Mouse (Mus musculus): ENCODE data around the gene Tmem100.

The Tmem100 gene

DNA sequence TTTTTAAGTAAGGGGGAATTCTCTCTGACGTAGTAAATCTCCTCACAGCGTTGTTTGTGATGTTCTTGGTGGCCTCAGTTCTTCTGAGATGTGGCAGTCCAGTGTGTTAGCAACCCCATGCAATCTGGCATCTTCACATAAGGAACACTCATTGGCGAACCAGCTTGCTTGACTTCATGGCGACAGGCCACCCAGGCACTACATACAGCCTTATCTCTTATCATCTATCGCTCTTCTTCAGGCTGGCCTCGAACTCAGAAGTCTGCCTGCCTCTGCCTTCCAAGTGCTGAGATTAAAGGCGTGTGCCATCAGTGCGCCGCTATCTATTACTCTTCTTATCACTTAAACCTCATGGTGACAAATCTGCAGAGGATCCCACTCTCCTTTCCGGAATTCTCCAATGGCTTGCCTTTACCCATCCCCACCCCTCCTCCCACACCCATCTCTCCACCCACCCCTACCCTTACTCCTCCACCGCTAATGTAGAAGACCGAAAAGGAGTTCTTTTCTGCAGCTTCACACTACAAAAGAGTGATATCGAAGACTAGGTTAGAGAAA, at the start of gene Tmem100:
TSS of gene Tmem100 (plus strand) at position 508 of the 558 bp plus-strand sequence.
- no peak for DNase-seq (ENCODE audit: low spot score)

DNA sequence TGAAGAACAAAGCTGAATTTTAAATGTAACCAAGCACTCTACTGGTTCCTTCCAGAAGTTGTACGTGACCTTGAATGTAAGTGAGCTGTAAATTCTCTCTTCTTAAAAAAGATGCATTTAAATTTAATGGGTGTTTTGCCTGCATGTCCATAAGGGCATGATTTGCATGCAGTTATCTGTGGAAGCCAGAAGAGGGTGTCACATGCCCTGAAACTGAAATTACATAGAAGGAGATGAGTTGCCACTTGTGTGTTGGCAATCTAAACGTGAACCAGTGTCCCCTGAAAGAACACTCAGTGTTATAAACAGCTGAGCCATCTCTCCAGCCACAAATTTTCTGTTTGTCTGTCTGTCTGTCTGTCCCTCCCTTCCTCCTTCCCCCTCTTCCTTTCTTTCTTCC, 47.2 kb upstream of the Tmem100 start:
- no peak for DNase-seq (ENCODE audit: low spot score)

DNA sequence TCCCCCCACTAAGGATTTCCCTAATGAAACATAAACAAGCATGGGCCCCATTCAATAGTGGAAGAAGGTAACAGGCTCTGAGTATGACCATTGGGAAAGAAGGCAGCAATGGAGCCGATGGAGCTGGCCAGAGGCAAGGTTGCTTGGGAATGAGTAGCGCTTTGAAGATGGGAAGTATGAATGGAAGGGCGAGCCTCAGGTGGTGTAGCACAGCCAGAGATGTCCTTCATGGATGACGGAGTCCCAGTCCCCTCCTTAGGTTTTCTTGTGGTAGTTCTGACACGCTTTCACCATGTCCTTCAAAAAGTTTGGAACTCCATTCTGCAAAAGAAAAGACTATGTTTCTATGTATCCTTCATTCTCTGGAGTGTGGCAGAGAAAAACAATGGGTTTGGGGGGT, 45.7 kb upstream of the Tmem100 start:
- no peak for DNase-seq (ENCODE audit: low spot score)

DNA sequence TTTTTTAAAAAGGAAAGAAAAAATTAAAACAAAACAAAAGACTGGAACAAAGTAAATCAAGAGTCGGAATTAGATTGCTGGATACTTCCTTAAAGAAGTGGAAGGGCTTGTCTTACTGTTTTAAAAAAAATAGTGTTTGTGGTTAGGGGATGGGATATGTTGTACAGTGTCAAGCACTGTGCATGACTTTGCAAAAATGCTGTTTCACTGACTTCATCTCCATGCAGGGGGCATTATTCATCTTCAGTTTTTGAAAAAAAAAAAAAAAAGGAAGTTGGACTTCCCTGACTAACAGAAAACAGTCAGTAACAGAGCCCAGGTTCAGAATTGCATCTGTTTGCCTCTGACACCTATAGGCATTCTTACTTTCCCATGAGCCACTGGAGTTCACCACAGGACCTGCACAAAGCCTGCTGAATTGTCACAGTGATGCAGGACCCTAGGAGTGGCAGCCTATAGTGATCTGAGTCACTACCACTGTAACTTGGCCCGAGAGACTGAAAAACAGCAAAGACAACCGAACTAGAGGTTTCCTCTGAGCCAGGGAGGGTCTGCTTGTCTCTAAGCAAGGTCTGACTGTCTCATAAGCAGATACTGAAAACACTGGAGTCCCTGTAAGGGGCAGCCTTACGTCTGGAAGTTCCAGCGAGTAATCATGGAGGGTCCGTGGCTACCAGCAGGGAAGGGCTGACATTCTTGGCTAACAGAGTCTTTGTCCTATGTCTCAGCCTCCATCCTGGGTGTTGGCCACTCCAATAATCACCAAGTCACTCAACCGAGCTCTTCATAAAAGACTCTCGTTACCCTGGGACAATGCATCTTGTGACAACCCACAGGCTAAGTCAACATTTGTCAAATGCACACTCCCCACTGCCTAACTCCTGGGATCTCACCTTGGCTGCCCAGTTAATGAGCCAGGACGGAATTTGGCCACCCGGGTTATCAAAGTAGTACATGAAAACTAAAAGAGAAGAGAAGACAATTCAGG, 44.7 kb upstream of the Tmem100 start:
- DNase-seq (ENCODE audit: low spot score), result no peak

DNA sequence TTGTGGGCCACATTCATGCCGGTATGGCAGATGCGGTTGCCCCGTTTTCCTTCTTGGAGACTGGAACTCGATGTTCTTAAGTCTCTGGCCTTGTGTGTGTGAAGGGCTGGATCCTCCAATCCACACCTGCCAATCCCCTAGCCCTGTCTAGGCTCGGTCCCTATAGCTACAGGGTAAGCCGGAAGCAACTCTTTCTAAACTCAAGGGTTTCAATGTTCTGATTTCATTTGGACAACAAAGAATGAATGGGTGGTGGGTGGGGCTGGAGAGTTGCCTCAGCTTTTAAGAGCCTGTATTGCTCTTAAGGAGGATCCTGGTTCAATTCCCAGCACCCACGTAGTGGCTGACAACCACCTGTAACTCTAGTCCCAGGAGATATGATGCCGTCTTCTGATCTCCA, 43.6 kb upstream of the Tmem100 start:
- DNase-seq (ENCODE audit: low spot score), result no peak

DNA sequence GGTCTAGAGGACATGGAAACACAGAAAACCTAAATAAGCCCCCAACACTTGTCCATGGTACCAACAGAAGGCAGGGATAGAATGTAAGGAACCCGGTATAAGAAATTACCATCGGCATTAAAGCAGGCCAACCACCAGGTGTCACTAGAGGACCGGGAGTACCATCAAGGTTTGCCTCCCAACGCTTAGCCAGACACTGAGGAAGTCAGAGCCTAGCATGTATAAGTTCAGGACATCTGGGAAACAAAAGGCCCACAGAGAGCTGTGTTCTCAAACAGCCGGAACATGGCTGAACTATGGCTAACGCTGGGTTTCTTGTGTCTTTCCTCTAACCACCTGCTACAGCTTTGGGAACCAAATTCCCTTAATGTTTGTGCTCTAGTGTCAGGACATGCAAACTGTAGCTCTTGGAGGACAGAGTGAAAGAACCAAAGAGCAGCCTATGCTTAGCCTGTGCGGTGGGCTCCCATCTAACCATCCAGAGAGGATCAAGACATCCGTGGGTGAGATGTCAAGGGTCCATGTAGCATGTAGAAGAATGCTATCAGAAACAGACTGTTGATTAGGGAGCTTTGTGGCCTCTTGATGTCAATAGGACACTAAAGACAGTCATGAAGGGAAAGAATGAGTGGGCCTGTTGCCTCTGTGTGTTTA, 41.1 kb upstream of the Tmem100 start:
- no peak for DNase-seq (ENCODE audit: low spot score)

DNA sequence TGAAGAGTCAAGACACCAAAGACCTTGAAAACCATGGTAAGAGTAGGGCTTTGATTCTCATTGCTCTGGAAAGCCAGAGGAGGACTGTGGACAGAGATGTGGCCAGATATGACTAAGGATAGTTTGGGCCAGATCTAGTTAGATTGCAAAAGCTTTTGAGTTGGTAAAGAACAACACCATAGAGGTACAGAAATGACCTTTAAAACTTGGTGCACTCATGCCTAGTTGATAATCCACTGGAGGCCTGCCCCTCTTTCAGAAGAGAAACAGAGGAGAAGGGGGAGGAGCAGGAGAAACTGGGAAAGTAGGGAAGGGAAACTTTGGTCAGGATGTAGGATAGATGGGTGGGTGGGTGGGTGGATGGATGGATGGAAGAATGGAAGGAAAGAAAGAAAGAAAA, 38.5 kb upstream of the Tmem100 start:
- DNase-seq (ENCODE audit: low spot score), result no peak

DNA sequence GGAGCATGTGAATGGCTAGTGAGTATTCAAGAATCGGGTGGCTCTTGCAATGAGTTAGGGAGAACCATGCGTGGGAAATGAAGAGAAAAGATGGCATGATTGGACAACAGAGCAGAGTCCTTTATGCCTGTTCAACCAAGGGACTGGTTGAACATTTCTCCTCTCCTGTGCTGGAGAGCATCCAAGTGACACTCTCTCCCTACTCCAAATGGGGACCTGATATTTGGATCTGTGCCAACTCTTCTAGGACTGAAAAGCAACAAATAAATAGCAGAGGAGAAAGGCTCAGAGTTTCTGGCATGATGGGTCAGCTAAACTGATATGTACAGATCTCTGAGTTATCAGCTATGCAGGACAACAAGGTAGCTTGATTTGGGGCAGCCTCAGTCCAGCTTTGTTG, 35.4 kb upstream of the Tmem100 start:
- no peak for DNase-seq (ENCODE audit: low spot score)

DNA sequence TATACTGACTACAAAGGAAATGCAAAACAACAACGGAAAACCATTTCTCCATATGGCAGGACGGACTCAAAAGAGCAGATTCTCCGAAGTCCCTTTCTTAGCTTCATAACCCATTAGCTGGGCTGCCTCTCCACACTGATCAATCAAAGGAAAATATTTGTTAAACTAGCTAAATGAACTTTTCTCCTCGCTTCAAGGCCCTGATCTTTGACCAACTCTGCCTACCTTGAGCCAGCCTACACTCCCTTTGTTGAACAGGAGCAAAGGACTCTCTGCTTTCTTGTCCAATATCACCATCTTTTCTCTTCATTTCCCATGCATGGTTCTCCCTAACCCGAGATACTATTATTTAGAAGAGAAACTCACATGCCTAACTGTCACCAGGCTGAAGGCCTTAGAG, 34.6 kb upstream of the Tmem100 start:
- no peak for DNase-seq (ENCODE audit: low spot score)

DNA sequence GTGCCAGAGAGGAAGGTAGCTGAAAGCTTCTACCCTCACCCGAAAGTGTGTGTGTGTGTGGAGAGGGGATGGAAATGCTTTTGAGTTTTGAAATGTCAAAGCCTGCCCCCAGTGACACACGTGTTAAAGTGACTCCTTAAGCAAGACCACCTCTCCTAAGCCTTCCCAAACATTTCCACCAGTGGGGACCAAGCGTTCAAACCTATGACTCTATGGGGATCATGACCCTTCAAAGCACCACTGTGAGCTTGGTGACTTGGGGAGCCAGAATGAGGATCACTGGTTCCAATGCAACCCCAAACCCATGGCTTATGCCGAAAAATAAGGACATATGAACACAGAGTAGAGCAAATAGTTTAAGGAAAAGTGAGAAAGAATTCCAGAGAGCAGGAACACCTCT, 33.7 kb upstream of the Tmem100 start:
- no peak for DNase-seq (ENCODE audit: low spot score)

DNA sequence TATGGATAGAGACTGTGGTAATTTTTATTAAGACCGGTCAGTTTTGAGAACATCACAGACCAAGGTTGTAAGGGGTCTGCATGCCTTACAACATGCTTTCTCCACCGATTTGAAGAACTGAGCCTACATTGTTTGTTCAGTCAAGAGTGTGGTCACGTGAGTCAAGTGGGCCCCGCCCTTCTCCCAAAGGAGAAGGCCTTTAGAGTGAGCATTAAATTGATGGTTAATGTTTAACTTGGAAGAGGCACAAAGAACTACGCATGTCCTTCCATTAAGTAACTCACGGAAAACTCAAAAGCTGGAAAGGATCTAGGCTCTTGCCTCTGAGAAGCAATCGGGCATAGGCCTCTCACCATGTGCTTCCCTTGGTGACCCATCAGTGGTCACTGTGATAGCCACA, 33.3 kb upstream of the Tmem100 start:
- DNase-seq (ENCODE audit: low spot score), result no peak

DNA sequence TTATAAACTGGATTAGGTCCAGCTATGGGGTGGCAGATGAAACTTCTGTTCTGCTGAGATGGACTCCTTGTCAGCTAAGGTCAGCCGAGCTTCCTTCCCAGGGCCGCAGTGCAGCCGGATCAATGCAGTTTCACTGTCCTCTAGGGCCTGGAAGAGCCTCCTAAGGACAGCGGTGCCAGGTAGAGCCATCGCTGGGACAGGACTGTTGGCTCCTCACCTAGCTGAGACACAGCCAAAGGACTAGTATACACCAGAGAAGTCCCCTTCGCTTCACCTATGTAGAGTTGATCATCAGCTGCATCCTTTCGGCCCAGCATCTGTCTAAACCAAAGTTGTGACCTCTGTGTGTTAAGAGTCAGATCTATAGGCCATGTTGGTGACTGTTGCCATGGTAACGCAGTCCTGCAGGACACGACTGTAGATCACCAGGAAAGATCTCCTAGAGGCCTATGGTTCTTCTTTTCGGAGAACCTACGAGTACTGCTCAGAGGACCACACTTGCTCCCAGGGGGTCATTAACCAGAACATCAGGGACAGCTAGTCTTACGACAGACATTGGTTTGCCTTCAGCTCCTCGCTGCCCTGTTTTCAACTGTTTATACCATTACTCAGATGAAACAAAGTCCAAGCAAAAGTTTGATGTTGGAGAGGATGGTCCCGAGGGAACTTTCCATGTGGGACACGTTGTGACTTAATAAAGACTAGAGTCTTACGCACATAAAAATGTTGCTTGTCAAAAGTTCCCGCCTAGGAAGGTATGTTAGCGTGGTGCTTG, 31.0 kb upstream of the Tmem100 start:
- no peak for DNase-seq (ENCODE audit: low spot score)

DNA sequence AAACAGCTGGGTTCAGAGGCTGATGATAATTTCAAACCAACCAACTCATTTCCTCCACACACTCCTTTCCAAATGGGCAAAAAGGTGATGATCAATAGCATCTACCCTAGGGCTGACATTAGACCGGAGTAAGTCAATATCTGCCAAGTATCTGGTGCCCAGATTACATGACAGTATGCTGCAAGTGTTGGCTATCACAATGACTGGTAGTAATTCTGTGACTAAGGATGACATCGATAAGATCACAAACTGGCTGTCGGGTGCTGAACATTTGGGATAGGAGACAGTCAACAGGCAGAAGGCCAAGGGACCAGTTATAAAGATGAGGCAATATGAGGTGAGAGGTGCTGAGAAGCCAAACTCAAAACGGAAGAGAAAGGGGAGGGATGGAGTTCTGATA, 29.5 kb upstream of the Tmem100 start:
- DNase-seq (ENCODE audit: low spot score), result no peak

DNA sequence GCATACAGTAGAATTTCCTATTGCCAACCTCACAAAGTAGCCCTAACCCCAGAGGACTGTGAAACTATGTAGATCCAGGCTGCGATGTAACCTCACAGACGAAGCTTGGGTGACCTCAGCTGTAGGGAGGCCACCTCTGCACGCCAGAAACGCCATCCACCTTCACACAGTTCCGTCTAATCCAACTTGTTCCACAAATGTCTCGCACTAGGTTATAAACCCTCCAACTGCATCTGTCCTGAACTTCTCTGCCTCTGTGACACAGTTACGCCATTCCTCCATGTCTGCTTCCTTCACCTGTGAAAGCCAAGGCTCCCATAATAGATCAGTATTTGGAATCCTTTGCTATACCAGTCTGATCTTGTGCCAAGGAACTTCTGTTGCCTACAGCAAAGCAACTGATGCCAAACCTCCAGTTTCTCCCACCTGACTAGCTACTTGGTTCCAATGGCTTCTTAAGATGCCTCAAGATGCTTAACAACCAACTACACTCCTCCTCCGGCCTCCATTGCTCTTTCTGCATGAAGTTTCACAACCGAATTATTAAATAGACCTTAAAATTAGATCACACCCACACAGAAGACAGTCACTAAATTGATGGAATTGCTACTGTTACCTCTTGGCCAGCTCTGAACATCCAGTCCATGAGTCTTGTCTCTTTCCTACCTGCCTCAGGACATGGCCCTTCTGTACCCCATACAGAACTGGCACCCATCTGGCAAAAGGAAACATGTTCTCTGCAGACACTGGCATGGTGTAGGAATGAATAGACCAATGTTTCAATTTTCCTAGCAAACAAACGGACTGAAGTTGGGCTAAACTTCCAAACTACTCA, 28.5 kb upstream of the Tmem100 start:
- DNase-seq (ENCODE audit: low spot score), result no peak

DNA sequence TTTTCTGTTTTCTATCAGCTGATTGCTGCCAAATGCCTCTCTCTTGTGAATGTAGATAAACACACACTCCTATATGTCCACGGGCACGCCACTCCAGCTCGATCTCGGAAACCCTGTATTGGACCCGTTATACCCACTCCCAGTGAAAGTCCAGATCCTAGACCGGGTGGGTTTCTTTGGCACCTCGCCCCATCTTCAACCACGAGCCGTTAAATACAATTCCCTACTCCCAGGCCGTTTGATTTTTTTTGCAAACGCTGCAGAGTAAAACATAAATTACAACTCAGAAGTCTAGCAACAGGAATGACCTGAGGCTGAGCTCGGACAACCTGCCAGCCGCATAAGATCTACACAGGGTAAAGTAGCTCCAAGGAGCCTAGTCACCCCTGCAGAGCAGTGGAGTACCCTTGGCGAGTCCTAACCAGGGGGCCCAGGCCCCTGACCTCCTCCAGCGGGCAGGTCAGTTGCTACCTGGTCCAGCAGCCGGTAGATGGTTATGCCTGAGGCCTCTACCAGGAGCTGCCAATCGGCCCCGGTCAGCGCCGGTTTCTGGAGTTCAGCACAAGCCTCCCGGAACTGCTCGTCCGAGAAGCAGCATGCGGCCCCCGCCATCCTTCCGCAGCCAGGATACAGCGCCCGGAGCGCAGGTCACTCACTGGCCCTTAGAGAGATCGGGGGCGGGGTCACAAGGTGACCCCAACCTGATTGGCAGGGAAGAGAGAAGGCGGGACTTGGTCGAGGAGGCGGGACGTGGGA, 27.7 kb upstream of the Tmem100 start, which contains the start of gene Pctp:
TSS of gene Pctp (minus strand) at position 664 of the 756 bp plus-strand sequence.
- peak; percentile 23 for DNase-seq (ENCODE audit: low spot score)

DNA sequence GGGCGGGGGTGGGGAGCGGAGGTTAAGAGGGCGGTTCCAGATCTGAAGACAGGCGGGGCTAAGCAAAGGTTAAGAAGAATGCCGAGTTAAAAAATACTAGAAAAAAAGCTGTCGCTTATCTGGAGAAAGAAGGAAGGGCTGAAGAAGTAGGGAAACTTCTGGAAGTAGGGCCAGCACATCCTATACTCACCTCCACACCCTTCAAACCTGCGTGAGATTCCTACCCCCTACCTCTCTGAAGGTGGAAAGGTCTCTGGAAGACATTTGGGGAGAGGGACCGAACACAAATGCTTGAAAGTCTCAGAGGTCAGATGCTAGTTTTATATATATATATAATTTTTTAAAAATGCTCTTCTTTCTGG, 27.2 kb upstream of the Tmem100 start:
- DNase-seq (ENCODE audit: low spot score), result no peak

DNA sequence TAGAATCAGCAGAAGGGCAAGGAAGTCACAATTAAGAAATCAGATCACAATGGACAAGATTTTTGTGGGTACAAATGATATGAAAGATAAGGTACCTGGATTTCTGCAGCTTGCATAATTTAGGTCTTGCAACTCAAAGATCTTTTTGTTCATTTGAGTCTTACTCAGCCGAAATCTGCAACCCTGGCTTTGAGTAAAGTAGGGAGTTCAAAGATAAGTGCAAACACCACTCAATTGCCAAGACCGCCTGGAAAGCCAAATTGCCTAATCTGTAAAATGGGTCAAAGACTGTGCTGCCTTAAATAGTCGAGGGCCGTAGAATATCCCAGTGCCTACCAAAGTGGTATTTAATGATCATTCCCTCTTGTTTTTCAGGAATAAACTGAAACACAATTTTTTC, 26.8 kb upstream of the Tmem100 start:
- no peak for DNase-seq (ENCODE audit: low spot score)

DNA sequence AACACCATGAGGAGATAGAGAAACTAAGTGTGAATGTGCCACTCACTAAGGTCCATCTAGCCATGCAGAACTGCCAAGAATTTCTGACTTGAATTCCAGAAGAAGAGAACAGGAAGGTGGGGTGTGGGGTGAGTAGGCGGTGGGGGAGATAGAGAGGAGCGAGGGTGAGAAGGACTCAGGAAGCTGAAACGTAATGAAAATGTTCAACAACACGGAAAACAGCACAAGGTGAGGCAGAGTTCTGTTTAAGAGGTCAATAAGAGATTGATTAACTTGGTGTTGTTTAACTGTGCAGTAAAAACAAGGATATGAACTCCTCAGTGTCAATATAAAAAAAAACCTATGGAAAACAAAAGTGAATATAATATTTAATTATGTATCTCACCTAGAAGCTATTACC, 24.0 kb upstream of the Tmem100 start:
- DNase-seq (ENCODE audit: low spot score), result no peak

DNA sequence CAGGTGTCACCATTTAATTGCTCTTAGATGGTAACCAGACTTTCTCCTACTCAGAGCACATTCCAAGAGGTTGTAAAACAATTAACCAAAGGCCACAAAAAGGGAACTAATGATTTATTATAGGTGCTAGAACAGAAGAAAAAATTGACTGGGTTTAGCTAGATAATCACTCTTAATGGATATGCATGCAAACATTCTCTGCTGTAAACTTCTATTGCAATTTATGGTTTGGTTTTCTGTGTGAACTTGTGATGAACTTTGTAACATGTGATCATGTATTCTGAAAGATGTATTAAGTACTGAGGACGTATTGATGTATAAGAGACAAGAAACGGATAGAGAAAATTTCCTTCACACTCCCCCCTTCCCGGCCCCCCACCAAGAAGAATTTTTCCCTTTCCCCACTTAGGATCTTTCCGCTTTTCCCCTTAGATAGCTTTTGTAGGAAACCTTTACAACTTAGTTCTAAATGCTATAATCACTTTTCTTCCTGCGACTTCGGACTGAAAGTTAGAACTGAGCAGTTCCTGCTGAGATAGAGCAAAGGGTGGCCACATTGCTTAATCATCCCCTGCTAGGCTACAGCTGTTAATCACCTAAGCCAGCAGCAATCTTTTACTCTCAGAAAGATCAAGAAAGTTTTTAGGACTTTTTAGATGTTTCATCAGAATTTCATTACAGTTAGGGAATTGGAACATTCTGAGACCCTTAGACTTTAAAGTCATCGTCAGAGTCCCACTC, 22.2 kb upstream of the Tmem100 start:
- DNase-seq (ENCODE audit: low spot score), result no peak

DNA sequence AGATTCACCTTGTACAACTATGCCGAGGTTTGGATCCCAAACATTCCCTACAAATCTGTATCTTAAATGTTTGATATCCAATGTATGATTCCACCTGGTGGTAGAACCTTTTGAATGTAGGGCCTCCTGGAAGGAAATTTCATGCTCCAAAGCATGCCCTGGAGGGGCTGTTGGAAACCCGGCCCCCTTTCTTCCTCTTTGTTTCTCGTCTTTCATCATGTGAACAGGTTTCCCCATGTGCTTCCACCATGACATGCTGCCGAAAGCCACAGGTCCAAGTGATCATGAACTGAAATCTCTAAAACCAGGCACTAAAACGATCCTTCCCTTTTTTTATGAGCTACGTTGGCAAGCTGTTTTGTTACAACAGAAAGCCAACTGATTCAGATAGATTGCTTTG, 16.5 kb upstream of the Tmem100 start:
- DNase-seq (ENCODE audit: low spot score), result no peak

Measured in urinary bladder, postnatal 10 days (tissue).